Mouse (Mus musculus): ENCODE results near the gene Procr. TPM values are rescaled to one million over a fixed set of nuclear protein-coding genes. Genes with fewer than 3 reads are reported as not detected.

Gene Procr
- polyA plus RNA-seq (2015; fragmentation: Nextera tagmentation; extraction: Ambion mirVana): 1.2 and 1.5 TPM in 2 replicates

GRCm38 (mm10) chr2:155751014-155751786 is at the start of gene Procr:
Gene Procr (plus strand): TSS chr2:155751117.
- Histone ChIP-seq H3K27ac (replicated peaks) (no peak within 1 kb of the TSS), H3K4me2 (peak within 1 kb of the TSS; percentile 59), H3K27me3 (peaks cover 38% of the 10 kb centered on the region), H3K36me3 (replicated peaks) (no peaks in the 10 kb centered on the region), H3K4me1 (replicated peaks) (0 out of 2 replicates have a peak, but pooled peaks cover 4% of the 10 kb centered on the region), H3K9me3 (replicated peaks) (no peaks in the 10 kb centered on the region), H3K9ac (no peak within 1 kb of the TSS), H3K4me3 (replicated peaks) (peak within 1 kb of the TSS; percentile 38)
- 4% methylated on average over 25 of the region's 25 CpGs for WGBS (ENCODE audit: insufficient replicate concordance)
- ATAC-seq (ENCODE audit: insufficient read depth): no peak

GRCm38 (mm10) chr2:155701399-155701919 is 49.5 kb upstream of the Procr start:
- 82% methylated on average over 19 of the region's 19 CpGs for WGBS (ENCODE audit: insufficient replicate concordance)
- no peak overlapping the region for H3K4me3 ChIP-seq (replicated peaks)
- H3K4me1 ChIP-seq (replicated peaks): peaks cover 2% of the 10 kb centered on the region; the same call in 1 of the 2 replicates
- no peak overlapping the region for H3K9ac ChIP-seq
- H3K27me3 ChIP-seq: no peaks in the 10 kb centered on the region
- peaks cover 19% of the 10 kb centered on the region for H3K36me3 ChIP-seq (replicated peaks)
- ATAC-seq (ENCODE audit: insufficient read depth): no peak
- H3K4me2 ChIP-seq: no peak overlapping the region
- H3K9me3 ChIP-seq (replicated peaks): no peaks in the 10 kb centered on the region
- no peak overlapping the region for H3K27ac ChIP-seq (replicated peaks)

- 67% methylated on average over 4 of the region's 4 CpGs for WGBS (ENCODE audit: insufficient replicate concordance)
- Histone ChIP-seq H3K9ac (no peak overlapping the region), H3K4me3 (replicated peaks) (no peak overlapping the region), H3K36me3 (replicated peaks) (peaks cover 31% of the 10 kb centered on the region), H3K27ac (replicated peaks) (no peak overlapping the region), H3K4me1 (replicated peaks) (no peaks in the 10 kb centered on the region), H3K9me3 (replicated peaks) (no peaks in the 10 kb centered on the region), H3K4me2 (no peak overlapping the region), H3K27me3 (no peaks in the 10 kb centered on the region)
- no peak for ATAC-seq (ENCODE audit: insufficient read depth)
These were observed 47.3 kb upstream of the Procr start for GRCm38 (mm10) chr2:155703630-155704029.

GRCm38 (mm10) chr2:155707251-155707650 is 43.7 kb upstream of the Procr start:
- Histone ChIP-seq H3K4me3 (replicated peaks) (no peak overlapping the region), H3K27me3 (no peaks in the 10 kb centered on the region), H3K9me3 (replicated peaks) (no peaks in the 10 kb centered on the region), H3K36me3 (replicated peaks) (peaks cover 54% of the 10 kb centered on the region), H3K4me1 (replicated peaks) (no peaks in the 10 kb centered on the region), H3K27ac (replicated peaks) (no peak overlapping the region), H3K4me2 (no peak overlapping the region), H3K9ac (no peak overlapping the region)
- WGBS (ENCODE audit: insufficient replicate concordance): 74% methylated on average over 4 of the region's 4 CpGs
- no peak for ATAC-seq (ENCODE audit: insufficient read depth)

GRCm38 (mm10) chr2:155710557-155710956 is 40.4 kb upstream of the Procr start:
- no peak overlapping the region for H3K4me2 ChIP-seq
- ATAC-seq (ENCODE audit: insufficient read depth): no peak
- H3K27ac ChIP-seq (replicated peaks): no peak overlapping the region
- no peaks in the 10 kb centered on the region for H3K4me1 ChIP-seq (replicated peaks)
- H3K9me3 ChIP-seq (replicated peaks): no peaks in the 10 kb centered on the region
- no peak overlapping the region for H3K9ac ChIP-seq
- no peaks in the 10 kb centered on the region for H3K27me3 ChIP-seq
- no peak overlapping the region for H3K4me3 ChIP-seq (replicated peaks)
- peaks cover 60% of the 10 kb centered on the region for H3K36me3 ChIP-seq (replicated peaks)
- 54% methylated on average over 11 of the region's 11 CpGs for WGBS (ENCODE audit: insufficient replicate concordance)

- no peaks in the 10 kb centered on the region for H3K27me3 ChIP-seq
- no peaks in the 10 kb centered on the region for H3K4me1 ChIP-seq (replicated peaks)
- H3K9ac ChIP-seq: no peak overlapping the region
- H3K9me3 ChIP-seq (replicated peaks): no peaks in the 10 kb centered on the region
- ATAC-seq (ENCODE audit: insufficient read depth): no peak
- H3K4me2 ChIP-seq: no peak overlapping the region
- no peak overlapping the region for H3K4me3 ChIP-seq (replicated peaks)
- 75% methylated on average over 12 of the region's 12 CpGs for WGBS (ENCODE audit: insufficient replicate concordance)
- peaks cover 40% of the 10 kb centered on the region; the same call in 1 of the 2 replicates for H3K36me3 ChIP-seq (replicated peaks)
- no peak overlapping the region for H3K27ac ChIP-seq (replicated peaks)
These were observed 33.6 kb upstream of the Procr start for GRCm38 (mm10) chr2:155717082-155717990.

GRCm38 (mm10) chr2:155720585-155720984 is 30.3 kb upstream of the Procr start:
- Histone ChIP-seq H3K9ac (no peak overlapping the region), H3K36me3 (replicated peaks) (peaks cover 22% of the 10 kb centered on the region; the same call in 1 of the 2 replicates), H3K4me3 (replicated peaks) (no peak overlapping the region), H3K27me3 (no peaks in the 10 kb centered on the region), H3K4me1 (replicated peaks) (no peaks in the 10 kb centered on the region), H3K4me2 (no peak overlapping the region), H3K27ac (replicated peaks) (no peak overlapping the region), H3K9me3 (replicated peaks) (no peaks in the 10 kb centered on the region)
- no peak for ATAC-seq (ENCODE audit: insufficient read depth)
- 56% methylated on average over 5 of the region's 5 CpGs for WGBS (ENCODE audit: insufficient replicate concordance)

- H3K9me3 ChIP-seq (replicated peaks): no peaks in the 10 kb centered on the region
- H3K9ac ChIP-seq: no peak overlapping the region
- H3K36me3 ChIP-seq (replicated peaks): 0 out of 2 replicates have a peak, but pooled peaks cover 12% of the 10 kb centered on the region
- H3K27me3 ChIP-seq: no peaks in the 10 kb centered on the region
- WGBS (ENCODE audit: insufficient replicate concordance): 37% methylated on average over 5 of the region's 5 CpGs
- no peak for ATAC-seq (ENCODE audit: insufficient read depth)
- peaks cover 19% of the 10 kb centered on the region for H3K4me1 ChIP-seq (replicated peaks)
- no peak overlapping the region for H3K27ac ChIP-seq (replicated peaks)
- no peak overlapping the region for H3K4me3 ChIP-seq (replicated peaks)
- H3K4me2 ChIP-seq: no peak overlapping the region
These were observed 26.9 kb upstream of the Procr start for GRCm38 (mm10) chr2:155724036-155724435.

- no peak for ATAC-seq (ENCODE audit: insufficient read depth)
- H3K4me3 ChIP-seq (replicated peaks): no peak overlapping the region
- no peak overlapping the region for H3K27ac ChIP-seq (replicated peaks)
- 50% methylated on average over 6 of the region's 6 CpGs for WGBS (ENCODE audit: insufficient replicate concordance)
- H3K36me3 ChIP-seq (replicated peaks): 0 out of 2 replicates have a peak, but pooled peaks cover 9% of the 10 kb centered on the region
- no peak overlapping the region for H3K9ac ChIP-seq
- no peak overlapping the region for H3K4me2 ChIP-seq
- no peaks in the 10 kb centered on the region for H3K9me3 ChIP-seq (replicated peaks)
- H3K27me3 ChIP-seq: no peaks in the 10 kb centered on the region
- H3K4me1 ChIP-seq (replicated peaks): peaks cover 24% of the 10 kb centered on the region
These were observed 26.4 kb upstream of the Procr start for GRCm38 (mm10) chr2:155724526-155724925.

- peaks cover 27% of the 10 kb centered on the region for H3K4me1 ChIP-seq (replicated peaks)
- no peaks in the 10 kb centered on the region for H3K9me3 ChIP-seq (replicated peaks)
- peak; percentile 19; the same call in 1 of the 2 replicates for ATAC-seq (ENCODE audit: insufficient read depth)
- no peak overlapping the region for H3K4me2 ChIP-seq
- H3K27ac ChIP-seq (replicated peaks): no peak overlapping the region
- no peak overlapping the region for H3K9ac ChIP-seq
- no peaks in the 10 kb centered on the region for H3K27me3 ChIP-seq
- H3K36me3 ChIP-seq (replicated peaks): 0 out of 2 replicates have a peak, but pooled peaks cover 8% of the 10 kb centered on the region
- 54% methylated on average over 7 of the region's 7 CpGs for WGBS (ENCODE audit: insufficient replicate concordance)
- H3K4me3 ChIP-seq (replicated peaks): no peak overlapping the region
These were observed 24.6 kb upstream of the Procr start for GRCm38 (mm10) chr2:155726302-155726701.

Data from liver, embryonic 15.5 days (tissue).